Mouse (Mus musculus): Measurements from ENCODE around the gene Fhl4.
A peak's percentile ranks its signal among the peaks of the same experiment; 100 is the strongest.

Fhl4 gene

GRCm38 (mm10) chr10:85102247-85103084 is at the start of gene Fhl4, which contains the start of gene Tmem263:
Gene Fhl4 (minus strand): TSS chr10:85102495.
Gene Tmem263 (plus strand): TSS chr10:85102627.
- DNase-seq (ENCODE audit: inconsistent age in 2 of 2, low spot score in 1 of 2), result peak; percentile 87 to 94

GRCm38 (mm10) chr10:85149226-85149625 is 46.9 kb upstream of the Fhl4 start:
- DNase-seq (ENCODE audit: inconsistent age in 2 of 2, low spot score in 1 of 2), result no peak

GRCm38 (mm10) chr10:85146282-85146681 is 44.0 kb upstream of the Fhl4 start:
- DNase-seq (ENCODE audit: inconsistent age in 2 of 2, low spot score in 1 of 2), result no peak

DNA sequence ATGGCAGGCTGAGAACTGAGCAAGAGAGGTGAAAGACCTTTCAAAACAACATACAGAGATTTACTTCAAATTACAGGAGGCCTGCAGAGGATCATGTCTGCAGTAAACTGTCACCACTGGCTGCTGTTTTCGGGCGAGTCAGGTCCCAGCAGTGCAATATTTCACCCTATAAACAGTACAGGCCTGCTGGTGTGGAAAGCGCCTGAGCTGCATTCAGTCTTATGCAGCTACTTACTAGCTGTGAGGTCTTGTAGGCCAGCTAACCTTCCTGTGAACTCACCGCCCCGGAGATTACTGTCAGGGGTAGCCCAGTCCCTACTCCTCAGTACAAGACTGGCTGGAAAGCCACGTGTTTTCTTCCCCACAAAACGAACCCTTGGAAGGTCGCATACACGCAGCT is 39.2 kb upstream of the Fhl4 start:
- no peak for DNase-seq (ENCODE audit: inconsistent age in 2 of 2, low spot score in 1 of 2)

GRCm38 (mm10) chr10:85136573-85136972 is 34.3 kb upstream of the Fhl4 start:
- DNase-seq (ENCODE audit: inconsistent age in 2 of 2, low spot score in 1 of 2), result no peak

- peak; percentile 21 to 64 for DNase-seq (ENCODE audit: inconsistent age in 2 of 2, low spot score in 1 of 2)
These were observed 26.2 kb upstream of the Fhl4 start for GRCm38 (mm10) chr10:85128453-85128852.

DNA sequence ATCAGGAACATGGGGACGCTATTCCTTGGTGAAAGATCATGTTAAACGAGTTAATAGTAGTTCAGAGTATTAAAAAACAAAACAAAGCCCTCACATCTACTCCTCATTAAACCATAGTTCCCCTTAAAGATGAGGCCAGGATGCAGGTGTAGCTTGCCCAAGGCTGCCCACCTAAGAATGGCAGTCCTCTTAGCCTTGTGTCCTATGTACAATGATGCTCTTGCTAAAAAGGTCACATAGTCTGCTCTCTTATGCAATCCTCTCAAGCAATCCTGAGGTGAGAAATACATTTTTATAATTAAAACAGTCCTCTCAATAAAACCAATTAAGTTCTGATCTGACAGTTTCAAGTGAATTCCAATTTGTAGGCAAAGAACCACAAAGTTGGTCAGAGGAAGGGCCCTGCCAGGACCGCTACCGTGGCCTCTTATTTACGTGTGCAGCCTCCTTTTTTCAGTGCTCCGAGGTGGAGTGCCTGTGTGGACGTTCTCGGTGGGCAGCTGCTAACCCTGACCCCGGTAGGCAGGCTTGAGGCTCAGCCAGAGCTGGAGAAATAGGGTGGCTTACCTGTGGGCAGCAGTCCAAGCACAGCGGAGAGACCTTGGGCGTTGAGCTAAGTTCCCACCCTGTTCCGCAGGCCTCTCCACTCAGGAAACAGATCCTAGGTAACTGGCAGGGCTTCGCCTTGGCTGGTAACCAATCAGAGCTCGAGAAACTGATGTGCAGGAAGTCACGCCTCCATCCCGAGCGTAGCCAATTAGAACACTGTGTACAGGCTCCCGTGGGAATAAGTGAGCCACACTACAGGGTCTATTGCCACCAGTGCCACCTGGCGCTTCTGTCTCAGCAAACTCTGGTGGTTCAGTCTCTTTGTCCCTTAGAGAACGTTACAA is 25.3 kb upstream of the Fhl4 start, which contains the start of gene Mterf2:
TSS of gene Mterf2 (minus strand) at position 633 of the 893 bp plus-strand sequence.
- DNase-seq (ENCODE audit: inconsistent age in 2 of 2, low spot score in 1 of 2), result peak; percentile 95 to 98

- DNase-seq (ENCODE audit: inconsistent age in 2 of 2, low spot score in 1 of 2), result no peak
These were observed 22.9 kb upstream of the Fhl4 start for GRCm38 (mm10) chr10:85125184-85125583.

GRCm38 (mm10) chr10:85114409-85114808 is 12.1 kb upstream of the Fhl4 start:
- no peak for DNase-seq (ENCODE audit: inconsistent age in 2 of 2, low spot score in 1 of 2)

- DNase-seq (ENCODE audit: inconsistent age in 2 of 2, low spot score in 1 of 2), result peak; percentile 42 to 76
These were observed 990 bp upstream of the Fhl4 start for GRCm38 (mm10) chr10:85103085-85103885.

GRCm38 (mm10) chr10:85101841-85102240 is 454 bp downstream of the Fhl4 start:
- DNase-seq (ENCODE audit: inconsistent age in 2 of 2, low spot score in 1 of 2), result peak in 1 of 2 experiments; percentile 47

- DNase-seq (ENCODE audit: inconsistent age in 2 of 2, low spot score in 1 of 2), result no peak
These were observed 30.6 kb downstream of the Fhl4 start for GRCm38 (mm10) chr10:85071605-85072152.

- no peak for DNase-seq (ENCODE audit: inconsistent age in 2 of 2, low spot score in 1 of 2)
These were observed 47.4 kb downstream of the Fhl4 start for GRCm38 (mm10) chr10:85054876-85055275.

DNA sequence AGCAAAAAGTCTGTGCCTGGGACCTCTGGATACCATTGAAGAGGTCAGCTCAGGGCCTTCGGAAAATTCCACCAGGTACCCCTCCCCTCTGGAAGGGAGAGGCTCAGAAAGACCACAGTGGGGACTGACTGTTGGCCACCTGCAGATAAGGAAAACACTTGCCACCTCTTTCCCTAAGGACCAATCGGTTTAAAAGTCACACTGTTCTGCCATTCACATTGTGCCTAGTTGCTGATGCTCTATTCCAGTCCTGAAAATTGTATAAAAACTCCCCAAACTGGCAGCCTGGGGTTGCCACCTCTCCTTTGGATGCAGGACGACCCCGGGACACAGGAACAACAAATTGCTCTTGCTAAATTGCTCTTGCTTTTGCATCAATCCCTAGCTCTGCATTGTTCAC is 49.8 kb downstream of the Fhl4 start:
- DNase-seq (ENCODE audit: inconsistent age in 2 of 2, low spot score in 1 of 2), result no peak

GRCm38 (mm10) chr10:85050668-85051208 is 51.6 kb downstream of the Fhl4 start:
- DNase-seq (ENCODE audit: inconsistent age in 2 of 2, low spot score in 1 of 2), result no peak

DNA sequence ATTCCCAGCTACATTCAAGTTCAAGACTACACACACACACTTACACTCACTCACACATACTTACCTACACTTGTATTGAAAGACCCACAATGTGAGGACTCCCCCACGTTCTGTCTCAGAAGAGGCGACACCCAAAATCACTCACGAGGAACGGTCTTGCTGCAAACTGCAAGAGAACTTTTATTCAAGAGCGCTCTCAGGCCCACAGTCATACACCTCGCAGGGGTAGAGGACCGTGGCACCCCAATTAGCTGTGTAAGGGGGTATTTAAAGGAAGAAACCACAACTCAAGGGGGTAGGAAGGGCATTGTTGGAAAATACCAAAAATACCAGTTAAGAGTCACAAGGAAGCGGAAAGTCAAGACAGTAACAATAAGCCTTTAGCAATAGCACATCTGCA is 54.3 kb downstream of the Fhl4 start:
- no peak for DNase-seq (ENCODE audit: inconsistent age in 2 of 2, low spot score in 1 of 2)

- peak in 1 of 2 experiments; percentile 54 for DNase-seq (ENCODE audit: inconsistent age in 2 of 2, low spot score in 1 of 2)
These were observed 55.7 kb downstream of the Fhl4 start for GRCm38 (mm10) chr10:85046585-85046984.
